ENCODE assay signal across 9 mouse cellular contexts in the genomic region with DNA sequence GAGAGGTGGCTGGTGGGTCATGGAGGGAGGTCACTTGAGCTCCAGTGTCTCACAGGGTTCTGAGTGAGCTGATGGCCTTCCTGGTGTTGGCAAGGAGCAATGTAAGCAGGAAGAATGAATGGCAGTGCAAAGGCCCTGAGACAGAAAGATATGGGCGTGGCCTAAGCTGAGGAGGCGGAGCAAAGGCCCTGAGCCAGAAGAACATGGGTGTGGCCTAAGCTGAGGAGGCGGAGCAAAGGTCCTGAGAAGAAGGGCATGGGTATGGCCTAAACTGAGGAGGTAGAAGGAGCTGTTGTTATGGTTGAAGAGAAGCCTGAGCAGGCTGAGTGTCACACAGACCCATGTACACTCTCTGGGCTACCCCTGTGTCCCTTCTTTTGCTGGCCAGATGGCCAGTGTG. TPM values are rescaled to one million over a fixed set of nuclear protein-coding genes. Genes with fewer than 3 reads are reported as not detected.
DNase-seq lines count a peak whose midpoint lies in the region; ATAC-seq lines count a peak whose summit lies in the region.
"Had no signal": no experiment of that assay in that cellular context is flagged by ENCODE, and none has a peak within 500 bp of the region (broad histone marks: within the 10 kb centered on the region; RNA-seq: fewer than 3 reads in every experiment).

No protein-coding gene starts in this region.

- no peaks in the 10 kb centered on the region for H3K9me3 ChIP-seq in neural tube, embryonic 11.5 days (ENCODE audit: control insufficient read depth, low read length)
- no peaks in the 10 kb centered on the region for H3K9me3 ChIP-seq in forebrain, embryonic 13.5 days (replicated peaks)
- no peaks in the 10 kb centered on the region for H3K9me3 ChIP-seq in kidney, embryonic 16.5 days (ENCODE audit: low read length)
- no peaks in the 10 kb centered on the region for H3K9me3 ChIP-seq in stomach, embryonic 14.5 days (ENCODE audit: control insufficient read depth, low read depth, low read length)

- H3K27me3 ChIP-seq in neural tube, embryonic 11.5 days (ENCODE audit: control insufficient read depth, insufficient read depth, low read length) = no peaks in the 10 kb centered on the region
- peaks cover 3% of the 10 kb centered on the region for H3K27me3 ChIP-seq in forebrain, embryonic 13.5 days
- H3K27me3 ChIP-seq in kidney, embryonic 16.5 days (ENCODE audit: insufficient read depth, low read length) = no peaks in the 10 kb centered on the region
- no peaks in the 10 kb centered on the region for H3K27me3 ChIP-seq in stomach, embryonic 14.5 days (ENCODE audit: control insufficient read depth, insufficient read depth, low read length)

- H3K9ac ChIP-seq in neural tube, embryonic 11.5 days (ENCODE audit: low read length) = no peak overlapping the region
- no peak overlapping the region for H3K9ac ChIP-seq in forebrain, embryonic 13.5 days
- H3K9ac ChIP-seq in kidney, embryonic 16.5 days (replicated peaks; ENCODE audit: low read length) = no peak overlapping the region
- H3K9ac ChIP-seq in stomach, embryonic 14.5 days (replicated peaks; ENCODE audit: low read depth, low read length) = no peak overlapping the region

- H3K27ac ChIP-seq in neural tube, embryonic 11.5 days (ENCODE audit: low read depth, low read length) = no peak overlapping the region
- H3K27ac ChIP-seq in forebrain, embryonic 13.5 days = no peak overlapping the region
- H3K27ac ChIP-seq in kidney, embryonic 16.5 days (ENCODE audit: low read length) = peak overlapping the region; percentile 93
- peak overlapping the region; percentile 93 for H3K27ac ChIP-seq in stomach, embryonic 14.5 days (ENCODE audit: low read length)

- 94% methylated on average over 3 of the region's 3 CpGs for WGBS in neural tube, embryonic 11.5 days
- 96% methylated on average over 3 of the region's 3 CpGs for WGBS in forebrain, embryonic 13.5 days
- 91% methylated on average over 3 of the region's 3 CpGs for WGBS in kidney, embryonic 16.5 days
- 90% methylated on average over 3 of the region's 3 CpGs for WGBS in stomach, embryonic 14.5 days

- no peak overlapping the region for H3K4me3 ChIP-seq in neural tube, embryonic 11.5 days (ENCODE audit: low read depth, low read length)
- no peak overlapping the region for H3K4me3 ChIP-seq in forebrain, embryonic 13.5 days
- no peak overlapping the region for H3K4me3 ChIP-seq in kidney, embryonic 16.5 days (ENCODE audit: low read length)
- no peak overlapping the region for H3K4me3 ChIP-seq in stomach, embryonic 14.5 days (ENCODE audit: low read depth, low read length)
- H3K4me3 ChIP-seq: megakaryocyte, embryonic 14.5 days had no signal

- no peak for ATAC-seq in neural tube, embryonic 11.5 days (ENCODE audit: insufficient read depth, low FRiP score, low TSS enrichment)
- ATAC-seq in forebrain, embryonic 13.5 days = 0 out of 2 replicates have a peak, but pooled peaks have one; percentile 28
- no peak for ATAC-seq in kidney, embryonic 16.5 days (ENCODE audit: low FRiP score, low TSS enrichment)
- no peak for ATAC-seq in stomach, embryonic 14.5 days (ENCODE audit: insufficient number of reproducible peaks, insufficient read depth, low FRiP score, low read depth)

- intact Hi-C loops in gastrocnemius, postnatal 14 days (cut with DNase I; ENCODE audit: low total_unique reads) = no loop called here

- peaks cover 27% of the 10 kb centered on the region for H3K4me1 ChIP-seq in neural tube, embryonic 11.5 days (ENCODE audit: control insufficient read depth, insufficient read depth, low read length)
- peaks cover 20% of the 10 kb centered on the region for H3K4me1 ChIP-seq in forebrain, embryonic 13.5 days
- H3K4me1 ChIP-seq in kidney, embryonic 16.5 days (ENCODE audit: insufficient read depth, low read length) = peaks cover 61% of the 10 kb centered on the region
- peaks cover 52% of the 10 kb centered on the region for H3K4me1 ChIP-seq in stomach, embryonic 14.5 days (ENCODE audit: control insufficient read depth, insufficient read depth, low read length)

- peak; percentile 7 for DNase-seq in neural tube, embryonic 11.5 days (ENCODE audit: low spot score)
- DNase-seq in neural tube, embryonic 10.5 days (ENCODE audit: extremely low spot score, low spot score) = no peak
- no peak for DNase-seq in gastrocnemius, postnatal 14 days
- no peak for DNase-seq in spleen, postnatal 14 days (ENCODE audit: low spot score in 2 of 2)
- DNase-seq in frontal cortex, adult 2 months (ENCODE audit: extremely low spot score in 1 of 2, low spot score in 1 of 2) = no peak

- no peaks in the 10 kb centered on the region for H3K36me3 ChIP-seq in neural tube, embryonic 11.5 days (ENCODE audit: control insufficient read depth, insufficient read depth, low read length)
- no peaks in the 10 kb centered on the region for H3K36me3 ChIP-seq in forebrain, embryonic 13.5 days (ENCODE audit: poor library complexity, severe bottlenecking)
- H3K36me3 ChIP-seq in kidney, embryonic 16.5 days (ENCODE audit: insufficient read depth, low read length) = no peaks in the 10 kb centered on the region
- no peaks in the 10 kb centered on the region for H3K36me3 ChIP-seq in stomach, embryonic 14.5 days (ENCODE audit: control insufficient read depth, insufficient read depth, low read length)

- no peak overlapping the region for H3K4me2 ChIP-seq in neural tube, embryonic 11.5 days (ENCODE audit: low read depth)
- no peak overlapping the region for H3K4me2 ChIP-seq in forebrain, embryonic 13.5 days
- H3K4me2 ChIP-seq in kidney, embryonic 16.5 days (replicated peaks; ENCODE audit: low read depth, low read length) = no peak overlapping the region
- no peak overlapping the region for H3K4me2 ChIP-seq in stomach, embryonic 14.5 days (replicated peaks; ENCODE audit: low read depth, low read length)

RNA-seq across cellular contexts. Expression of a gene that starts 8.8 kb away (rescaled TPM):
- 14.0 and 15.1 TPM in 2 replicates for polyA plus RNA-seq in neural tube, embryonic 11.5 days (2014; fragmentation: Nextera tagmentation; extraction: Ambion mirVana)
- polyA plus RNA-seq in forebrain, embryonic 13.5 days (2015; fragmentation: Nextera tagmentation; extraction: Ambion mirVana) = 5.0 and 5.5 TPM in 2 replicates
- polyA plus RNA-seq in kidney, embryonic 16.5 days (2015; fragmentation: Nextera tagmentation; extraction: Ambion mirVana) = 58.5 and 59.7 TPM in 2 replicates
- polyA plus RNA-seq in stomach, embryonic 14.5 days (2014; fragmentation: Nextera tagmentation; extraction: Ambion mirVana) = 40.7 and 41.7 TPM in 2 replicates
- total RNA-seq in gastrocnemius, postnatal 14 days (2021) = 10 to 100 TPM; 22.7 to 23.6 TPM
- polyA plus RNA-seq in frontal cortex, adult 2 months (2012; rRNA removed) = 18.5 and 20.1 TPM in 2 replicates

RNA-seq across cellular contexts. Expression of a gene that starts 21.7 kb away (rescaled TPM):
- polyA plus RNA-seq in neural tube, embryonic 11.5 days (2014; fragmentation: Nextera tagmentation; extraction: Ambion mirVana) = not detected in 2 replicates
- not detected in 2 replicates for polyA plus RNA-seq in forebrain, embryonic 13.5 days (2015; fragmentation: Nextera tagmentation; extraction: Ambion mirVana)
- 0.54 and 0.77 TPM in 2 replicates for polyA plus RNA-seq in kidney, embryonic 16.5 days (2015; fragmentation: Nextera tagmentation; extraction: Ambion mirVana)
- 30.0 and 39.7 TPM in 2 replicates for polyA plus RNA-seq in stomach, embryonic 14.5 days (2014; fragmentation: Nextera tagmentation; extraction: Ambion mirVana)
- not detected for total RNA-seq in gastrocnemius, postnatal 14 days (2021)
- 0.74 and 2.0 TPM in 2 replicates for polyA plus RNA-seq in frontal cortex, adult 2 months (2012; rRNA removed)

RNA-seq across cellular contexts. Expression of a gene that starts 30.7 kb away (rescaled TPM):
- 3.3 and 3.7 TPM in 2 replicates for polyA plus RNA-seq in neural tube, embryonic 11.5 days (2014; fragmentation: Nextera tagmentation; extraction: Ambion mirVana)
- polyA plus RNA-seq in forebrain, embryonic 13.5 days (2015; fragmentation: Nextera tagmentation; extraction: Ambion mirVana) = 0.92 and 0.93 TPM in 2 replicates
- 9.9 and 10.6 TPM in 2 replicates for polyA plus RNA-seq in kidney, embryonic 16.5 days (2015; fragmentation: Nextera tagmentation; extraction: Ambion mirVana)
- polyA plus RNA-seq in stomach, embryonic 14.5 days (2014; fragmentation: Nextera tagmentation; extraction: Ambion mirVana) = 6.5 and 7.6 TPM in 2 replicates
- 1 to 10 TPM; 9.6 to 9.7 TPM for total RNA-seq in gastrocnemius, postnatal 14 days (2021)
- 11.2 and 12.0 TPM in 2 replicates for polyA plus RNA-seq in frontal cortex, adult 2 months (2012; rRNA removed)

RNA-seq across cellular contexts. Expression of a gene that starts 43.4 kb away (rescaled TPM):
- 36.4 and 37.0 TPM in 2 replicates for polyA plus RNA-seq in neural tube, embryonic 11.5 days (2014; fragmentation: Nextera tagmentation; extraction: Ambion mirVana)
- polyA plus RNA-seq in forebrain, embryonic 13.5 days (2015; fragmentation: Nextera tagmentation; extraction: Ambion mirVana) = 50.3 and 53.7 TPM in 2 replicates
- 54.7 and 61.9 TPM in 2 replicates for polyA plus RNA-seq in kidney, embryonic 16.5 days (2015; fragmentation: Nextera tagmentation; extraction: Ambion mirVana)
- 38.2 and 40.4 TPM in 2 replicates for polyA plus RNA-seq in stomach, embryonic 14.5 days (2014; fragmentation: Nextera tagmentation; extraction: Ambion mirVana)
- total RNA-seq in gastrocnemius, postnatal 14 days (2021) = 10 to 100 TPM; 28.0 to 28.2 TPM
- 69.5 and 70.8 TPM in 2 replicates for polyA plus RNA-seq in frontal cortex, adult 2 months (2012; rRNA removed)

Comparison
In these comparisons a context has a peak if more than half of its experiments do, and no peak if none do; other contexts are left out.
1. H3K27ac ChIP-seq: peak in kidney, embryonic 16.5 days (single experiment) and stomach, embryonic 14.5 days (single experiment); none in neural tube, embryonic 11.5 days (single experiment) and forebrain, embryonic 13.5 days (single experiment).
2. RNA of a gene that starts 21.7 kb away (polyA plus RNA-seq): 30.0 to 39.7 TPM in stomach, embryonic 14.5 days; 0.54 to 0.77 TPM in kidney, embryonic 16.5 days, 0.74 to 2.0 TPM in frontal cortex, adult 2 months, not detected in forebrain, embryonic 13.5 days and not detected in neural tube, embryonic 11.5 days; every median in the first group is over 10 times any median in the second.